Mouse (Mus musculus) forebrain, embryonic 11.5 days (tissue): ENCODE results near the gene Trmu. TPM values are rescaled to one million over a fixed set of nuclear protein-coding genes. Genes with fewer than 3 reads are reported as not detected.

Source experiments
- ATAC-seq: fragments of 200-750 bp; cut with Nextera tagmentation; replicated peaks from 2 replicates; pipeline ENCODE4 v1.8.0; 2017; ENCODE audit warnings: moderate TSS enrichment; ENCODE audit not compliant: low FRiP score
- DNase-seq: peaks from one replicate; pipeline ENCODE4 v3.0.0-alpha.2; 2017; ENCODE audit warnings: low spot score
- H3K27ac ChIP-seq: fragments of 300-500 bp; sonication (generic); 2 replicates; pipeline ENCODE4 v1.5.1; 2014; ENCODE audit warnings: low read depth, low read length
- H3K27me3 ChIP-seq: fragments of 300-500 bp; sonication (generic); 2 replicates; pipeline ENCODE4 v1.6.1; 2014; ENCODE audit warnings: mild to moderate bottlenecking, low read length, mixed read lengths; ENCODE audit not compliant: control insufficient read depth, insufficient read depth
- H3K36me3 ChIP-seq: fragments of 300-500 bp; sonication (generic); 2 replicates; pipeline ENCODE4 v1.6.1; 2014; ENCODE audit warnings: mild to moderate bottlenecking, low read length, moderate library complexity, mixed read lengths; ENCODE audit not compliant: control insufficient read depth, insufficient read depth
- H3K4me1 ChIP-seq: fragments of 300-500 bp; sonication (generic); replicated peaks from 2 replicates; pipeline ENCODE4 v1.6.1; 2014; ENCODE audit warnings: low read length, mixed read lengths; ENCODE audit not compliant: control insufficient read depth, insufficient read depth
- H3K4me2 ChIP-seq: fragments of 300-500 bp; sonication (generic); 2 replicates; pipeline ENCODE4 v1.6.1; 2014; ENCODE audit warnings: low read depth, mild to moderate bottlenecking, low read length, moderate library complexity, mixed read lengths; ENCODE audit not compliant: severe bottlenecking
- H3K4me3 ChIP-seq: fragments of 300-500 bp; sonication (generic); 2 replicates; pipeline ENCODE4 v1.5.1; 2014; ENCODE audit warnings: low read depth, low read length
- H3K9ac ChIP-seq: fragments of 300-500 bp; sonication (generic); 2 replicates; pipeline ENCODE4 v1.6.1; 2014; ENCODE audit warnings: low read length
- H3K9me3 ChIP-seq: fragments of 300-500 bp; sonication (generic); 2 replicates; pipeline ENCODE4 v1.6.1; 2016; ENCODE audit warnings: low read length, mixed read lengths; ENCODE audit not compliant: control insufficient read depth
- WGBS: fragments of 180-500 bp; shearing (Covaris S2); extraction: QIAGEN DNeasy Blood & Tissue Kit; methylation state at CpG from one replicate; pipeline ENCODE4 v1.1.7; 2014; 5-methylcytosine and 5-hydroxymethylcytosine counted together
- polyA plus RNA-seq: library from polyadenylated mRNA; unstranded; fragments of >200 nt; fragmentation: Nextera tagmentation; extraction: Ambion mirVana; gene quantifications from 2 replicates; pipeline ENCODE4 v1.2.1, GENCODE M21; 2014

The Trmu gene
- polyA plus RNA-seq, 1 experiment from 2014 or later: 35.7 TPM

DNA sequence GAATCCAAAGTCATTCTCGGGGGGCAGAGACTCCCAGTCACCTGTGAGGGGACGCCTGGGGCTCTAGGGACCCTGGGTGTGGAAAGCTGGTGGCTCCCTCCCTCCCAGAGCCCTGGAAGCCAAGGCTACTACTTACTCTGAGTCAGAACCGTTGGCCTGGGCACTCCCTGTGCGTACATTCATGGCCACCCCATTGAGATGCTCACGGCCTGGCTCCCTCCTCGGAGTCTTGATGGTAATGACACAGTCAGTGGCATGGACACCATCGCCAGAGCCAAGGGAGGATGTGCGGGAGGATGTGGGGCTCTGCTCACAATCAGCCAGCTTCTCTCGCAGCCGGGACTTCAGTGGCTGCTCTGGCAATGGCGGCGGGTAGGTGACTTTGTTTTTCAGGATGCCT is 21.7 kb downstream of the Trmu start:
- Histone ChIP-seq H3K36me3 (peaks cover 2% of the 10 kb centered on the region; the same call in 1 of the 2 replicates), H3K27ac (no peak overlapping the region), H3K27me3 (no peaks in the 10 kb centered on the region), H3K4me1 (0 out of 2 replicates have a peak, but pooled peaks cover 2% of the 10 kb centered on the region), H3K4me3 (no peak overlapping the region), H3K9ac (no peak overlapping the region), H3K4me2 (no peak overlapping the region), H3K9me3 (no peaks in the 10 kb centered on the region)
- 85% methylated on average over 12 of the region's 12 CpGs for WGBS
- ATAC-seq (no peak), DNase-seq (no peak)

DNA sequence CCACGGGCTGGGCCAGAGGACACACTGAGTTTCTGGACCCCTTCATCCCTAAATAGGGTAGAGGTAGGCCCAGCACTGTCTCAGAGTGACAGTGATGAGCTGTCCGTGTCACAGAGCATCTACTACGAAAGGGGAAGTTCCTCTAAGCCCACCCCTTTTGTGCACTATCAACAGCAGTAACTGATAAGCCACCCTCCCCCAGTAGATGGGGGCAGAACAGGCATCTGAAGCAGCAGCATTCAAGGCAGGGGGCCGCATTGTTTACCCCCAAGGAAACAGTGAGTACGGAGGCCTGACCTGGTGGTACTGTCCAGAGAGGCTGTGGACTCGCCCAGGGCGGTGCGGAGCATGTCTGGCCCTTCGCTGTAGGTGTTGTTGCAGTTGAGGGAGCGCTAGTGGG is 23.4 kb downstream of the Trmu start:
- H3K27ac ChIP-seq: no peak overlapping the region

DNA sequence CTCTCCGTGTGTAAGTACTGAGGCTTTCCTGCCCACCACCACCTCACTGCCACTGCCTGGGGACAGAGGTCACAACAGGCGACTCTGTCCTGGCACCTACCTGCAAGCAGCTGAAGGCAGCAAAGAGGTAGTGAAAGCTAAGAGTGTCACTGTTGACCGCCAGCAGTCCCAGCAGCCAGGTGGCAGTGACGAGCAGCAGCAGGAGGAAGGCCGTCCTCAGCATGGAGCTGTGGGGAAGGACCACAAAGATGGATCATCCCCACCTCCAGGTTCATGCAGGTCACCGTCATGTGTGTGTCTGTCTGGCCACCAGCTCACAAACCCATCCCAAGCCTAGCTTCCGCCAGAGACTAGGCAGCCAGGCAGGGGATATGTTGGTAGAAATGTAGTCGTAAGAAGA is 24.7 kb downstream of the Trmu start:
- no peaks in the 10 kb centered on the region for H3K9me3 ChIP-seq
- 0 out of 2 replicates have a peak, but pooled peaks cover 2% of the 10 kb centered on the region for H3K4me1 ChIP-seq
- no peak overlapping the region for H3K4me2 ChIP-seq
- DNase-seq (no peak), ATAC-seq (no peak)
- no peaks in the 10 kb centered on the region for H3K27me3 ChIP-seq
- no peak overlapping the region for H3K4me3 ChIP-seq
- H3K9ac ChIP-seq: no peak overlapping the region
- peaks cover 2% of the 10 kb centered on the region; the same call in 1 of the 2 replicates for H3K36me3 ChIP-seq
- WGBS: 76% methylated on average over 8 of the region's 8 CpGs
- H3K27ac ChIP-seq: no peak overlapping the region

More for the DNA sequence above, 23.4 kb downstream of the Trmu start:
- Histone ChIP-seq H3K27me3 (no peaks in the 10 kb centered on the region), H3K9ac (no peak overlapping the region), H3K4me3 (no peak overlapping the region), H3K4me1 (0 out of 2 replicates have a peak, but pooled peaks cover 2% of the 10 kb centered on the region), H3K9me3 (no peaks in the 10 kb centered on the region), H3K36me3 (peaks cover 2% of the 10 kb centered on the region; the same call in 1 of the 2 replicates), H3K4me2 (no peak overlapping the region)
- ATAC-seq: no peak
- WGBS: 84% methylated on average over 10 of the region's 10 CpGs
- DNase-seq: no peak

DNA sequence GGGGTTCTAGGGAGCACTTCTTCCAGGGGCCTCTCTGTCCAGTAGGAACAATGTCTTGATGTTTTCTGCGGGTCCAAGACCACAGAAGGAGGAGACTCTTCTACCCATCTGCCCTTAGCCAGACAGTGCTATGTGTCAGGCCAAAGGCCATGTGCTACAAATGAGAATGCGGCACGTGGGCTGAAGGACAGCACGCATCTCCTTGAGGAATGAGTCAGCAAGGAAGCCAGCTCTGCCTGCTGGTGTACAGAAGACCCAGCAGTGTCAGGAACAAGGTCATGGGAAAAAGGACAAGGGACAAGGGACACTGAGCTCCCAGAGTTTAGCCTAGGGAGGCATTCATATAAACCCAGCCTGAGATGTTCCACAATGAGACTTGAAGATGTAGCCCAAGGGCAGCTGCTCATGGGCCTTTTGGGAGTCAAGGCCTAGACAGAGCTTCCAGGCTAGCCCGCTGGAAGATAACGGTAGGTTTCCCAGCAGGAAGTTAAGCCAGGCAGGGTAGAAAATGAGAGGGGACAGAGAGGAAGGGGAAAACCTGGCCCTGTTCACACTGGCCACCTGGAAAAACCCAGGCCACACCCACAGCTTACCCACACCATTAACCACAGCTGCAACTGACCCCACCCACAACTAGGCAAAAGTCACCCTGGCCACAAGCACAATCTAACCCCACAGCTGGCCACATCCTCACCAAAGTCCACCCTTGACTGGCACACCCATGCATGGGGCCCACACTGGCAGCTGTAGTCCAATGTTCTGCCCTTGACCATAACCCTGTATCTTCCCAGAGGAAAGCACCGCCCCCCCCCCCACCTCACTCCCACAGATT is 29.8 kb downstream of the Trmu start:
- no peak for ATAC-seq
- Histone ChIP-seq H3K9ac (no peak overlapping the region), H3K9me3 (no peaks in the 10 kb centered on the region), H3K4me3 (no peak overlapping the region), H3K27me3 (no peaks in the 10 kb centered on the region), H3K27ac (no peak overlapping the region), H3K4me1 (no peaks in the 10 kb centered on the region), H3K36me3 (no peaks in the 10 kb centered on the region), H3K4me2 (no peak overlapping the region)
- no peak for DNase-seq
- 92% methylated on average over 7 of the region's 7 CpGs for WGBS

DNA sequence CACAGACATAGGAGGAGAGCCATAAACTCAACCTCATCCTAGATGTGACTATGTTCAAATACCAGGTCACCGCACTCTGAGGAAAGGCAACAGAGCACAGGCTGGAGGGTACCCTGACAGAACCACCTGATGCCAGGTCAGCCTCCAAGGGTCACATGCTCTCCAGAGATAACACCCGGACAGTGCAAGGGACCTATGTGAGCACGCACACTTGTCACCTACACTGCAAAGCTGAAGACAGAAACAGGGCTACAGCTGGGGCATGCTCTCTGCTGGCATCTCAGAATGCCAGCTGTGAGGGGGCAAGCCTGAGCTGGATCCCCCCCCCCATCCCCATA is 30.3 kb downstream of the Trmu start:
- whole genome bisulfite sequencing: 90% methylated on average over 3 of the region's 3 CpGs
- Histone ChIP-seq H3K27ac (no peak overlapping the region), H3K27me3 (no peaks in the 10 kb centered on the region), H3K36me3 (no peaks in the 10 kb centered on the region), H3K4me2 (no peak overlapping the region), H3K9me3 (no peaks in the 10 kb centered on the region), H3K4me3 (no peak overlapping the region), H3K9ac (no peak overlapping the region), H3K4me1 (no peaks in the 10 kb centered on the region)
- no peak for ATAC-seq
- DNase-seq: no peak

DNA sequence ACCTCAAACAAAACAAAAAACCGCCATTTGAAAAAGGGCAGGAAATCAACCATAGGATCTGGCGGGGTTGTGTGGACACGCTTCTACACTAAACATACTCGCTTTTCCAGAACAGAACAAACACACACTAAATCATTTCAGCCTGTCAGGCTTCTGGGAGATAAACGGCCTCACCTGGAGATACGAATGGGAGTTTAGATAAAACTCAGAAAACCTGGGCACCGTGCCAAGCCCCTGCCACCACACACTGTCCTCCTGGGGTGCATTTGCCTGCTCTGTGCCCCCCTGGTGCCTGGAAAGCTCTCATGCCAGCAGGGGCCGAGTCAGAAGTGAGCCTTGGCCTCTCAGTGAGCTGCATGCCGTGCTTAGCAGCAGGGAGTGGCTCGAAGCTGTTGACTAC is 30.8 kb downstream of the Trmu start:
- Histone ChIP-seq H3K9ac (no peak overlapping the region), H3K27me3 (no peaks in the 10 kb centered on the region), H3K9me3 (no peaks in the 10 kb centered on the region), H3K27ac (no peak overlapping the region), H3K4me3 (no peak overlapping the region), H3K4me1 (no peaks in the 10 kb centered on the region), H3K36me3 (no peaks in the 10 kb centered on the region), H3K4me2 (no peak overlapping the region)
- 76% methylated on average over 10 of the region's 10 CpGs for WGBS
- DNase-seq (no peak), ATAC-seq (no peak)

DNA sequence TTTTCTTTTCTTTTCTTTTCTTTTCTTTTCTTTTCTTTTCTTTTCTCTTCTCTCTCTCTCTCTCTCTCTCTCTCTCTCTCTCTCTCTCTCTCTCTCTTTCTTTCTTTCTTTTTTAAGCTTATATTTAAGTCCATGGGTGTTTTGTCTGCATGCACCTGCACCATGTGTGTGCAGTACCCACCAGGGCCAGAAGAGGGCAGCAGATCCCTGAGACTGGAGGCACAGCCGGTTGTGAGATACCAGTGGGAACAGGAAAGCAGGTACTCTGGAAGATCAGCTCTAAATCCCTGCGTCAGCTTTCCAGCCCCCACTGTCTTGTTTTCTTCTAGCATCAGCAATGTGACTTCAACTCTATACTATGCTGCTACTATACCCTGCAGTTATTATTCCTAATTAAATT is 34.5 kb downstream of the Trmu start:
- Histone ChIP-seq H3K36me3 (no peaks in the 10 kb centered on the region; the same call in 1 of the 2 replicates), H3K9ac (no peak overlapping the region)
- WGBS: 25% methylated on average over 2 of the region's 2 CpGs

DNA sequence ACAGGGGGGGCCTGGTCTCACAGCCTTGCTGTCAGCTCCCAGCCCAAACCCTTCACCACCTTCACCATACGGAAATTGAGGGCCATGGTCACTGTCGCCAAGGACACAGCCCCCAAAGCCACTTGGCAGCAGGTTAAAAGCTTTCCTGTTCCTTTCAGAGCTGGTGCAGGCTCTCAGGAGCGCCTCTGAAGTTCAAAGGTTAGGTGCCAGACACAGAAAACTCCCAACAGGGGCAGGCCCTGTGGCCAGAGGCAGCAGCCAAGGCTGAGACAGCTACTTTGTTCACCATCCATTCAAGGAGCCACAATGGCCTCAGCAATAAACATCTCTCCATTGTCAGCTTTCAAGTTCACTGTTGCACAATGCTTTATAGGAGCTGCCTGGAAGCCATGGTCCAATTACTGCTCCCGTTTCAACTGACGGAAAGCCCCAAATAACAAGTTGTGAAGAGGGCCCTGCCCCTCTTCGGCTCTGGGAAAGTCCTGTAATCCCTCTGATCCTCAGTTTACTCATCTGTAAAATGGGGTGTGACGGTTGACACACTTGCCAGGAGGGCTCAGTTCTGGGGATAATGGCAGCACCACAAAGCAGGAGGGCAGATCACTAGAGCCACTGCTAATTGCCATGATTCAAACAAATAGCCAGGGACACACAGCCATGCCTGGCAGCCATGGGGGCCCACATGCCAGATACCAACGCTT is 40.2 kb downstream of the Trmu start:
- Histone ChIP-seq H3K9me3 (no peaks in the 10 kb centered on the region), H3K4me1 (no peaks in the 10 kb centered on the region), H3K27me3 (no peaks in the 10 kb centered on the region), H3K4me2 (no peak overlapping the region), H3K27ac (no peak overlapping the region), H3K9ac (no peak overlapping the region), H3K36me3 (no peaks in the 10 kb centered on the region; the same call in 1 of the 2 replicates), H3K4me3 (no peak overlapping the region)
- DNase-seq: no peak
- 58% methylated on average over 8 of the region's 8 CpGs for WGBS
- ATAC-seq: no peak

More for the DNA sequence above, 34.5 kb downstream of the Trmu start:
- Histone ChIP-seq H3K27me3 (no peaks in the 10 kb centered on the region), H3K4me3 (no peak overlapping the region), H3K9me3 (no peaks in the 10 kb centered on the region), H3K27ac (no peak overlapping the region), H3K4me2 (no peak overlapping the region), H3K4me1 (no peaks in the 10 kb centered on the region)
- no peak for ATAC-seq
- DNase-seq: peak; percentile 92
